Mouse (Mus musculus): ENCODE results near the gene Serpinf2.
"Not testable (repeated sequence)": the region's sequence is repeated elsewhere in the genome, so short reads cannot be mapped to it uniquely, and the experiment has no call there.

Serpinf2 gene

DNA sequence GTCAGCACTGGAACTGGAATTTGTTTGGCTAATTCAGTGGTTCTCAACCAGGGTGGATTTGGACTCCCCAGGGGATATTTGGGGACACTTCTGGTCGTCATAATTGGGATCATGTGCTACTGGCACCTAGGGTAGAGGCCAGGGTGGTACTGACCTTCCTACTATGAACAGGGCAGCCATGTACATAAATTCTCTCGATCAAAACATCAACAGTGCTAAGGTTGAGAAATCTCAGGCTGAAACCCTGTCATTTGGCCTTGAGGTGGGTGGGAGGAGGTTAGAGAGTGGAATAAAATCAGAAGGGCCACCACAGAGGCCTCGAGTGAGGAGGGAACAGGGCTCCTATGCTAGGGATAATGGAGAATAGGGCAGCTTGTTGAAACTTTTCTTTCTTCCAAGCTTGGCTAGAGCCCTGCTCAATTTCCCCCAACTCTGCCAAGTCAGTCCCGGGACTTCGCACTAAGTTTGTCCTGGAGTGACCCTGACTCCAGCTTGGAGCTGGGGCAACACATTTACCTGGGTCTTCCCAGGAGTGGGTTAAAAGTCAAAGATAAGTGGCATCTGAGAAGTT, 19.8 kb upstream of the Serpinf2 start:
- no peak for DNase-seq (ENCODE audit: low read depth)

DNA sequence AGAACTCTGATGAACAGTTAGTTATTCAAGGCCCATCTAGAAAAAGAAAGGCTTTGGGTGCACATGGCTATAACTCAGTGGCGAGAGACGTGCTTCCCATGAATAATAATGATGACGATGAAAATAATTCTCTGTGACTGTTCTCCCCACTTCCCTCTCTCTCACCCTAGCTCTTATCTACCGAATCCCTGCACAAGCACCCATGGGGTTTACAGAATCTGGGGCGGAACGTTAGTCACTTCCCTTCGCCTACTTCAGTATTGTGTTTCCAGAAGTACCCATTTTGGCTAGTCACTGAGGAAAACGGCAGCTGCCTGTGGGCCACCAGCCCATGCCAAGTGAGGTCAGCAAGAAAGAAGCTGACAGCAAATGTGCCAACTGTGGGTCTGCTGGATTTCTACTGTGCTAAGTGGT, 19.2 kb upstream of the Serpinf2 start:
- DNase-seq (ENCODE audit: low read depth), result no peak

DNA sequence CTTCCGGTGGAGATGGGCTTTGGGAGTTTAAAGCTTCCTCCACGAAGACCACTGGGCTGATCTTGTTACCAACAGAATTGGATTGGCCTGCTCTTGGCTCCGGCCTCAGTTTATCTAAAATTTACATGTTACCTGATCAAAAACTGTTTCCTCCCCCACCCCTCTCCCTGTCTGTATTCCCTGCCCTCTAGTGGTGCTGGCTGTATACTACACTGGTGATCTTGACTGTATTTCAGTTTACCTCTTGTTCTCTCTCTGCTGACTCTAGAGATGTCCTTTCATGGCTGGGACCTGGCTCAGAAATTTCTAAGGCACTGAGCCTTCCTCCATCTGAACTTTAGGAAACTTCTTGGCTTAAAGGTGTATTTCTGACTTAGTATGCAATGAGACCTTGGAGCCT, 18.8 kb upstream of the Serpinf2 start:
- DNase-seq (ENCODE audit: low read depth), result peak; percentile 68

DNA sequence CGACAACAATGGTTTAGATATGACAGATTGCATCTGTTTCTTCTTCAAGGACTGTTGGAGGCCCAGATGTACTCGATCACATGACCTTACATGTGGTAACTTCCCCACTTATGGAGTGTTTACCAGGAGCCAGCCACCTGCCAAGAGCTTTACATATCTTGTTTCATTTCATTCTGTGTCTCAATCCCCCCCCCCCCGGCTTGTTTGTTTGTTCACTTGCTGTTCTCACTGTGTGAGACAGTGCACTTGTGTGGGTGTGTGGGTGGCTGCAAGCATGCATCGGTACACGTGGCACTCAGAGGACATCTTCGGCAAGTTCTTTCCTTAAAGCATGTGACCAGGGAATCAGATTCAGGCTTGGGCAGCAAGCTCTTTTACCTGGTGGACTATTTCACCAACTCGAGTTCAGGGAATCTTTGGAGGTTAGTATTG, 17.1 kb upstream of the Serpinf2 start:
- DNase-seq (ENCODE audit: low read depth), result no peak

DNA sequence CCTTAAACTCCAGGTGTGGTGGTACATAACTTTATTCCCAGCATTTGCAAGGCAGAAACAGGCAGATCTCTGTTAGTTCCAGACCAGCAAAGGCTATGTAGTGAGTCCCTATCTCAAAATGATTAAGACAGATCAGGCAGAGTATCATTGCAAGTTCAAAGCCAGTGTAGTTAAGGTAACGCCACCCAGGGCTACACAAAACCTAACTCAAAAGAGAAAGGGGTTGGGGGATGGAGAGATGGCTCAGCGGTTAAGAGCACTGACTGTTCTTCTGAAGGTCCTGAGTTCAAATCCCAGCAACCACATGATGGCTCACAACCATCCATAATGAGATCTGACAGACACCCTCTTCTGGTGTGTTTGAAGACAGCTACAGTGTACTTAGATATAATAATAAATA, 16.6 kb upstream of the Serpinf2 start:
- DNase-seq (ENCODE audit: low read depth), result not testable (repeated sequence)

DNA sequence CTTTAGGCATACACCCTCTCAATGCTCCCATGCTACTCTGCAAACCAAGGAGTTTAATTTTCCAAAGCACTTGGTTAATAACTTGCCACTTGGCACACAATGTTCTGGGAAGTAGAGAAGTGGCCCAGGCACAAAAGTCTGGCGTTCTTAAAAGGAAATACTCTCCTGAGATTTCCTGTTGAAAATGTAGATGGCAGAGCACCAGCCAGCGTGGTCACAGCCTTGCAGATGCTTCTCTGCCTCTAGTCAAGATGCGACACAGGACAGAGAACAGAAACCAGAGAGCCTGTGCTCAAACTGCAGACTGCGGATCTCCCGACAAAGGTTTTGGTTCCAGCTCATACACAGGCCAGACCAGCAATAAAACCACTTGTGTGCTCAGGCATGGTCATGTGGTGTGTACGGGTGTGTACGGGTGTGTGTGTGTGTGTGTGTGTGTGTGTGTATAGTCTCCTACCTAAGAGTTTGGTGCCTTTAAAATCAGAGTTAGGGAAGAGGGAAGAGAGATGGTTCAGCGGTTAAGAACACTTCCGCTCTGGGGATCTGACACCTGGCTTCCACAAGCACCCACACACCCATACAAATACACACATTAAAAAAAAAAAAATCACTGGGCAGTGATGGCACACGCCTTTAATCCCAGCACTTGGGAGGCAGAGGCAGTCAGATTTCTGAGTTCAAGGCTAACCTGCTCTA, 15.8 kb upstream of the Serpinf2 start:
- no peak for DNase-seq (ENCODE audit: low read depth)

DNA sequence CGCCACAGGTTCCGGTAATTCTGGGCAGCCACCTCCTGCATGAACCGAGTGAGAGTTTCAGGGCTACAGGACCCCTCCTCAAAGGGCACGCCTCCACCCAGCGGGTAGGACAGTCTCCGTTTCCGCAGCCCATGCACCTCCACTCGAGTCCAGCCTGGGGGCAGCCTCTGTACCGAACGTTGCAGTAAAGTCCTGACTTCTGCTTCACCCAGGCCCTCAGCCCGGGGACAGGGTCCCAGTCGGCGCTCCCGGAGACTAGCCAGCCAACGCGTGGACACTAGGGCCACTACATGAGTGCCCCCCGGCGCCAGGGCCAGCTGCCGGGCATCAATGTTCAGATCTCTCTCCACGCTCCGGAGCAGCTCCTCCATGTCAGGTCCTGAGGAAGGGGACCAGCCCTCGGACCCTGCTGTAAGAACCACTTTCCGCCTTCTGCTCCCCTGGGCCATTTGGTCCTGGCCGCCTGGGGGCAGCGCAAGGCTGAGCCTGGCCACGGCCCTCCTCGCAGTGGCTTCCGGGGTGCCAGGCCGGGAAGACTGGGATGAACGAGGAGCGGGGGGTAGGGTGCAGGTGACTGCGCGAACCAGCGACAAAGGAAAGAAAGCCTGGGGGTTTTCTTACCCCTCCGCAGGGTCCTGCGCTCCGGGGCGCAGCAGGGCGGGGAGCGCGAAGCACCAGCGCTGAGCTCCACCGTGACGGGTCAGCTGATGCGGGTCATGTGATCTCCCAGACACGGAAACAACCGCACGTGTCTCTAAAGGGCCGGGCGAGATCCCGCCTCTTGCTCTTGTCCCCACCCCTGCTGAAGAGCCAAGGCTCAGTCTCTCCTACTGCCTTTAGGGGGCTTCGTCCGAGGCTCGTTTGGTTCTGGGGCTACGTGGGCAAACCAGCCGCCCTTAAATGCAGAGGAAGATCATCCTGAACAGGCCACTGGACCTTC, 14.9 kb upstream of the Serpinf2 start, which contains the start of gene Wdr81:
Gene Wdr81 (minus strand): TSS at position 727 of the 940 bp plus-strand sequence.
- DNase-seq (ENCODE audit: low read depth), result peak; percentile 86

DNA sequence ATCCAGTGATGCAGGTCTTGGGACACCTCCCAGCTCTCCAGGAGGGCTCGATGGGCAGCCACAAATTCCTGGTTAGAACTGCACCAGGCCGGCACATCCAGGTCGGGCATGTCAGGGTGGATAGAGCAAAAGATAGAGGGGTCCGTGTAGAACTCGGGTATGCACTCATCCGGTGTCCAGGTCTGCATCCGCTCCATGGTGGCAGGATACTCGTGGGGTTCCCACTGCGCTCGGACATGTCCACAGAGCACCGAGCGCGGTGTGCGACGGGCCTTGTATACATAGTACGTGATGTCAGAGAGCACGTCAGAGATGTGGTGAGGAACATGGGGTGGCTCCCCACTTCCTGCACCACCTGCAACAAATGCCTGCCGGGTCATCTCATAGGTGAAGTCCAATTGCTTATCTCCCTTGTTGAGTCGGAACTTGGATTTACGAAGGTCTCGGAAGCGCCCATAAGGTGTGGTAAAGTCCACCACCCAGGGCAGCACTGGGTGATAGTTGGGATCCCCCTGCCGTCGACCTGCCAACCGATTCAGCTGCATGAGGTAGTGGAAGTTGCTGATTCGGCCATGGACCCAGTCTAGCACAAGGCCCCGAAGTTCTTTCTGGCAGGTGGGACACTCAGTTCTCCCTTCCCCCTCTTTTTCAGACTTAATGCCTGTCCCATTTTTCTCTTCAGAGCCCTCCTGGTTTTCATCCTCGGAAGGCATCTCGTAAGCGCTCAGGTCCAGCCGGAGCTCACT, 13.6 kb upstream of the Serpinf2 start:
- DNase-seq (ENCODE audit: low read depth), result no peak

DNA sequence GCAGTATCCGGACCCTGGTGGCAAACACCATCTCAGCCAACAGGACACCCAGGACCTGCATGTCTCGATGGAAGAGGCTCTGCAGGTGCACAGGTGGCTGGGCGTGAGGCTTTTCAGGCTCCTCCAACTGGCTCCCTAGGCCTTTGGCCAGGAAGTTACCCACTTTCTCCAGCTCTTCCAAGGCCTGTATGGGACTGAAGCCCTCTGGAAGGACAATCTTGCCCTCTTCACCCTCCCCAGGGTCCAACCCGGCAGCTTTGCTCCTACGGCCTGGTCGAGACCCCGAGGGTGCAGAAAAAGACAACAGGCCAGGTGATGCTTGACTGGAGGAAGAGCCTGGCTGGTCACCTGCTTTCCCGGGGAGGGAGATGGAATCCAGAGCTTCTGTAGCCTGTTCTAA, 12.7 kb upstream of the Serpinf2 start:
- no peak for DNase-seq (ENCODE audit: low read depth)

DNA sequence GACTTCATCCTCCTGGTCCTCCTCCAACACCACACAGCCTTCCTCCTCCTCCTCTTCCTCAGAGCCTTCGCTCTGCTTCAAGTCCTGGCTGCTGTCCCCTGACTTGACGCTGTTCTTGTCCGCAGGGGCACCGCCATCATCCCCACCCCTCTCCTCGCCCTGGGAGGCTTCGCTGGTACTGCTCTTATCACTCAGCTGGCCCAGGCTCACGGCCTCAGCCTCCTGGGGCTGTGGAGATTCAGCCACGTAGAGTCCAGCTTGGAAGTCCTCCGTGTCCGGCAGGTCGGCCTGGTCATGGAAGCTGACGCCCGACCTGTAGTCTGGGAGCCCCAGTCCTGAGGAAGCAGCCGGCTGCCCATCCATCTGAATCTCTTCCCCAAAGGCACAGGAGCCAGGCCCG, 11.5 kb upstream of the Serpinf2 start:
- no peak for DNase-seq (ENCODE audit: low read depth)

DNA sequence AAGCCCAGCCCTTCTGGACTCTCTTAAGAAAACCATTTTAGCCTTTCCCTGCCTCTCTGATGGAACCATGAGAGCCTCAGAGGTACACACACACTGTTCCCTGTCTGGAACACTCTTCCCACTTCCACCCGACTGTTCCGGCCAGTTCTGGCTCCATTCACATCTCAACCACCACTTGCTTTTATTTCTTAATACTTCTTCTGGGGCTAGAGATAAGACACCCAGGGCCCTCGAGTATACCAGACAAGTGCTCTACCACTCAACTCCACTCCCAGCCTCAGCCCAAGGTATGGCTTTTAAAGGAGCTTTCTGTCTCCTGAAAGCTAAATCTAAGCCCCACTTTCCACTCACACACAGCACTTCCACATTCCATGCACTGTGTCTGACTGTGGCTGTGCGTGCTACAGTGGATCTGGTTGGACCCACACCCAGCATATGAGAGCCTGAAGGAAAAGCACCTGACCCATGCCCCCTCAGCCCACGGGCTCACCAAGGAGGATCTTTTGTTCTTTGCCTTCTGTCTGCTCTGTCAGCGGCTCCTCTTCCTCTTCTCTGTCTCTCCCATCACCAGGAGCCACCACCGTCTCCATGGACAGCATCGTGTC, 11.0 kb upstream of the Serpinf2 start:
- peak; percentile 73 for DNase-seq (ENCODE audit: low read depth)

DNA sequence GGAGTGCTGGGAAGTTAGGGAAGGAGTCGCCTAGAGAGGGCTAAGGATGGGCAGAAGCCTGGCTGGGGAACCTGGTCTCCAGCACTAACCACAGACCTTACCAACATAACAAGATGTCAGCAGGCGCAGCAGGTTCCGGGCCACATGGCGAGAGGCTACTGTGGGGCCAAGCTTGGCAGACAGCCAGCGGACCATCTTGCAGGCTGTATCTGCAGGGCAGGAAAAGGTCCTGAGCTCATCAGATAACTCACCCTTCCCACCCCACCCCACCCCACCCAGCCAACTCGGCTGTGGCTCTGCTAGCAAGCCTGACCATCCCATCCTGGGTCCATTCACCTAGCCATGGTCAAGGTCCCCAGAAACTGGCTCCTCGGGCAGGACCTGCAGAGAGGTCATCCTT, 10.3 kb upstream of the Serpinf2 start:
- DNase-seq (ENCODE audit: low read depth), result peak; percentile 74

DNA sequence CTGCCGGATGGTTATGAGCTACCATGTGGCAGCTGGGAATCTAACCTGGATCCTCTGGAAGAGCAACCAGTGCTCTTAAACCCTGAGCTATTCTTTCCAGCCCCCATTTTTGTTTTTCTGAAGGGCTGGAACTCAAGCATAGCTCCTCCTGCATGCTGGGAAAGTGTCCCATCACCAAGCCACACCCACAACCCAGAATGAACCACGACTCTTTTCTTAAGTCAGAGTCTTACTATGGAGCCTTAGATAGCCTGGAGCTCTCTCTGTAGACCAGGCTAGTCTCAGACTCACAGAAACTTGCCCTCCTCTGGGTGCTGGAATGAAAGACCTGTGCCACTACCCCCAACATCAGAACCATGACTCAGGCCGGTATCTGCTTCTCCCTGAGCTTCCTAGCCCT, 9.2 kb upstream of the Serpinf2 start:
- no peak for DNase-seq (ENCODE audit: low read depth)

DNA sequence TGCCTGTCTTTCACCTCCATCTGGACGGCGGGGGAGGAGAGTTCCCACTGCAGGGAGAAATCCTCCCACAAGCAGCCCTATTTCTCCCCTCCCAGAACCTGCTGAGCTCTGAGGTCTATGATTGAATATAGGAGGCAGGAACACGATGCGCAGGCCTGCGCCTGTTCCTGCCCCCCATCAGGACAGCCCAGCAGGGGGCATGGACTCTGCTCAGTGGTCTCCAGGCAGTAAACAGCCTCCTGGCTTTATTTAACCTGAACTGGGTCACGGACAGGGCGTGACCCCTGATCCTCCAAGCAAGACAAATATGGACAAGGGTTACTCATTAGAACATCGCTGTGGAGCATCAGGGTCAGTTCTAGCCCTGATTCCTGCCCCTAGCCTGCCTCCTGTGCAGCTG, 4.3 kb upstream of the Serpinf2 start:
- no peak for DNase-seq (ENCODE audit: low read depth)

DNA sequence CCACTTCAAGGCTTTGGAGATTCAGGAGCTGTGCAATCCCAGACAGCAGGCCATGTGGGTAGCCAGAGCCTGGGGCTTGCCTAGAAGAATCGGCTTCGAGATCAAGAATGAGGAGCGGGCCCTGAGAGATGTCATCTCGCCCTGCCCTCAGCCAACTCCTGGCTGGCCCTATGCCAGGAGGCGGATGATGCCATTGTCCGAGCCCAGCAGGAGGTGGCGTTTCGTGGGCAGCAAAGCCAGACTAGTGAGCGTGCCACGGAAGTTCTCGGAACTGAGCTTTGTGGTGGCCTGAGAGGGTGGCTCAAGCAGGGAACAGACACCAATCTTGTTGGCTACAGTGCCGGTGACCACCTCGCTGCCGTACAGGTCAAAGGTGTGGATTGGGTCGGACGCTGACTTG, 2.2 kb upstream of the Serpinf2 start:
- DNase-seq (ENCODE audit: low read depth), result no peak

DNA sequence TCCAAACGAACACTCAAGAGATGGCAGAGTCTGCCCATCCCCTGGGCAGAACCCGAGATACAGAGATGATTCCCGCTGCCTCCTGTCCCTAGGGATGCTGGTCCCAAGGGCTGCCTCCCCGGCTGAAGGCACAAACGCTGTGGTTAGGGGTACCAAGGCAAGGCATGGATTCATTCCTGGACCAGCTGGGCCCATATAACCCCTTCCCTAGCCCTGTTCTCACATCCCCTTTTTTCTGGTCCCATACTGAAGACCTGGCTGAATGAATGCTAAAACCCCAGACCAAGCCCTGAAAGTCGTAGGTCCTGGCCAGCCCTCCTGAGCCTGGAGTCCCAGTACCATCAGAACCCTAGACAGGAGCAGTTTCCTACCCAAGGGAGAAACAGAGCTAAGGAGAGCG, 1.6 kb upstream of the Serpinf2 start:
- no peak for DNase-seq (ENCODE audit: low read depth)

DNA sequence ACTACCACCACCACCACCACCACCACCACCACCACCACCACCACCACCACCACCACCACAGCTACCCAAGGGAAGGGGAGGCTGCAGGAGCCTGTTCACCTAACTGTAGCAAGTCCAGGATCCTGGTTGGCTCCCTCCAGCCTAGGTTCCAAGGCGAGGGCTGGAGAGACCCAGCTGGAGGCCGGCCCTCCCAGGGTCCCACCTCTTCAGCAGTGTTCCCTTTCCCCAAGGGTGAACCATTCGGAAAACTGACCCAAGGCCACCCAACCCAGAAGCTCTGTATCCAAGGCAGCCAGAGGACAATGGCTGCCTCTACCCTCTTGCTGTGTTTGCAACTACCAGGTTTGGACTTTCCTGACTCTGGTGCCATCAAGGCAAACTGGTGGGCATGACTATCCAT, 560 bp upstream of the Serpinf2 start:
- DNase-seq (ENCODE audit: low read depth), result no peak

DNA sequence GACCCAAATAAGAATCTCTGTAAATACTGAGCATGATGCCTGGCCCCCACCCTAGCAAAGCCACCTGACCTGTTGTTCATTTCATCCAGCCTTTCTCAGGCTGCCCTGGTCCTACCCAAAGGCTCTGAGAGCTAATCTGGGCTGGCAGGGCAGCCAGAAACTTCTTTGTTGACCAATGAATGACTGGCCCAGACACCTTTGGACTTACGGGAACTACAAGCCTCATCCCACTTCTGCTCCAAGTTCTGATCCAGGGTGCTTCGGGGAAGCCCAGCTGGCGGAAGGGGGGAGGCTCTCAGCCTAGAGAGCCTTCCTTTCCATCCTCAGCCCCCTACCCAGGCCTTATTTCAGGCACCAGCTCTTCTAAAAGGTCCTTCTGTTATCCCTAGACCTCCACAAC, 587 bp downstream of the Serpinf2 start:
- DNase-seq (ENCODE audit: low read depth), result no peak

DNA sequence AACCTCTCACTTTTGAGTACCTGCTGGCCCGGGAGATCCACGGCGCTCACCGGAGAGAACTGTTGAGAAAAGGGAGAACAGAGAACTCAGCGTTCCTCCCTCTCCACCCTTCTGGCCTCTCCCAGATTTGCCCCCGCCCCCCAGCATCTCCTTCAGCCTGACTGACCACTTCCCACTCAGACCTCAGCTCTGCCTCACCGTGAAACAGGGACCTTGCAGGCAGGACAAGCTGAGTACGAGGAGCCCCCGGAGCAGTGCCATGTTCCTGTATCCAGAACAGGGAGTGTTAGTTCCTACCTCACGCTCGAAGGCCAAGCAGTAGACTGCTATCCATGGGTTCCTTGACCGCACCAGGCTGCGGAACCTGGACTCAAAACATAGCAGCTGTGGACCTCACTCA, 1.2 kb downstream of the Serpinf2 start:
- no peak for DNase-seq (ENCODE audit: low read depth)

DNA sequence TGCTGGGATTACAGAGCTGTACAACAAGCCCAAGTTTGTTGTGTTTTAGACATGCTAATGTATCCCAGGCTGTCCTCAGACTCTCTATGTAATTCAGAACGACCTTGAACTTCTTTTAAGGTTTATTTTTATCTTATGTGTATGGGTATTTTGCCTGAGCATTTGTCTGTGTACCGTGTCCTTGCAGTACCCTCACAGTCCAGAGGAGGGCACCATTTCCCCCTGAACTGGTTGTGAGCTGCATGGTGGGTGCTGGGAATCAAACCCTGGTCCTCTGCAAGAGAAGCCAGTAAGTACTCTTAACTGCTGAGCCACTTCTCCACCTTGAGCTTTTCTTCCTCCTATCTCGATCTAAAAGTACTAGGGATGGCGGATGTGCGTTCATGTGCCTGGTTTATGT, 5.3 kb downstream of the Serpinf2 start:
- DNase-seq (ENCODE audit: low read depth), result no peak

DNA sequence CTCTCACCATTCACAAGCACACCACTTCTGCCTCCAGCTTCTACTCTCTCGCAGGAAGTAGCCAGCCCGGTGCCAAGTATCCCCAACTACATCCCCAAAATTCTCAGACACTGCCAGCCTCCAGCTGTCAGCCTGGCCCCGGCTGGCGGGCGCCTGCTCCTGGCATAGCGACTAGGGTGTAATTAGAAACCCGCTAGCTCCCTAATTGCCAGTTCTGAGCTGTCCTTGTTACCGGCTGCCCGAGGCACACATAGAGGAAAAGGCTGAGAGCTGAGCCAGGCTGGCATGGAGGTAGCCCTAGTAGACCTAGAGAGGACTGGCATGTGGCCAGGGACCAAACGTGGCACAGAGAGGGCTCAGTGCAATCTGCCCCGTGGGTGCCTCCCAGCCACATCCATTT, 8.1 kb downstream of the Serpinf2 start:
- no peak for DNase-seq (ENCODE audit: low read depth)

All from c-Kit-positive CD71-positive TER-119-negative erythroid progenitor cells, embryonic 14.5 days (primary cell).